Mouse (Mus musculus) inflammation-experienced regulatory T-cells, adult 6 months (primary cell): ENCODE data around the gene Surf6. TPM values are rescaled to one million over a fixed set of nuclear protein-coding genes. Genes with fewer than 3 reads are reported as not detected.

ENCODE experiments used
- ATAC-seq: one replicate; pipeline ENCODE4 v1.8.0; 2017
- polyA plus RNA-seq, 3 experiments: library from polyadenylated mRNA; unstranded; fragments of 100-300 nt; shearing (Covaris generic); gene quantifications; one replicate each; pipeline ENCODE4 v1.2.1; 2017

Gene Surf6
- polyA plus RNA-seq: 10 to 100 TPM; 23.0 to 39.2 (median 33.5) TPM

DNA sequence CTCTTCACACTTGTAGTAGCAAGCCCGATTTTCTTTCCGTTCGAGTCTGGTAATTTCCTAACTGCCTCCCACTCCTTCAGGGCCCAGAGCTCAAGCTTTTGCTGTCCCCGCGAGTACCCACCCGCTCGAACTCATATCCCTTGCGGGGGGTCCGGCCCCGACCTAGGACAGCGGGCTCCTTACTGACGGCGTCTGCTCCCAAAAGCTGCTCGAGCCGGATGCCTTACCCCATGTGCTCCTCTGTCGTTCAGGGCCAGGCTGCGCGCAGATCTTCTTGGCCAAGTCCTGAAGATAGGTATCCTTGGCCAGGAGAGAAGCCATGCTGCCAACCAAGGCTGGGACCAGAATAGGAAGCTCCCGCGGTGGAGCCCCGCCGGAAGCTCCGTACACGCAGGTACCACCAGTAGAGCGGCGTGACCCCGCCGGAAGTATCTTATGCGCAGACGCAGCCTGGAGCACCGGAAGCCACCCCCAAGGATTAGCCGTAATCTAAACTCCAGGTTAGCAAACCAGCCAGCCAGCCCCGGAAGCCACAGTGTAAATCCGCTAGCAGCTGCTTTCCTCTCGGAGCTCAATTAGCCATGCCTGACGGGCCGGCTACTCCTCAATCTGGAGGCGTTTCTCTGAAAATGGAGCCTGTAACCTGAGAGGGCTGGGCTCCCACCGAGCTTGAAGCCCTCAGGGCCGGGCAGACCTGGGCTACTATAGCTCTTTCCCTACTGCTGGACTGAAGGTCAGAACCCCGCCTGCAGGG is at the start of gene Surf6:
Surf6 (minus strand) TSS at position 413 of the 754 bp plus-strand sequence.
- peak; percentile 98 for ATAC-seq

GRCm38 (mm10) chr2:26952193-26952592 is 49.5 kb upstream of the Surf6 start:
- no peak for ATAC-seq

DNA sequence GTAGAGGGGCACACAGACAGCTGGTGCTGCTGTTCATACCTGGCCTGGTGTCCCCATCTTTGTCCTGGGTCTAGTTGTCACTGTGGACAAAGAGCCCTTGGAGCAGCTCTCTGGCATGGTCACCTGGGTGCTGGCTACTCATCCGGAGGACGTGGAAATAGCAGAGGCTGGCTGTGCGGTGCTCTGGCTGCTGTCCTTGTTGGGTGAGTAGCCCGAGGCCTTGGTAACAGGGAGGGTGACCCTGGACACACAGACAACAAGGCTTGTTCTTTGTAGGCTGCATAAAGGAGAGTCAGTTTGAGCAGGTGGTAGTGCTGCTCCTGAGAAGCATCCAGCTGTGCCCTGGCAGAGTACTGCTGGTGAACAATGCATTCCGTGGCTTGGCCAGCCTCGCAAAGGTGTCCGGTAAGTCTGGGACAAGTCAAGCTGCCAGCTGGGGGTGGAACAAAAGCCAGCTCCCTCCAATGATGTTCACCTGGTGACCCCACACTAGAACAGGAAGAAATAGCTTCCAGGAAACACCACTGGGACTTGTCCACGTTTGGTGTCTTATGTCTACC is 48.7 kb upstream of the Surf6 start:
- ATAC-seq: no peak

- ATAC-seq: no peak
Observed at GRCm38 (mm10) chr2:26950411-26950810, 47.7 kb upstream of the Surf6 start.

DNA sequence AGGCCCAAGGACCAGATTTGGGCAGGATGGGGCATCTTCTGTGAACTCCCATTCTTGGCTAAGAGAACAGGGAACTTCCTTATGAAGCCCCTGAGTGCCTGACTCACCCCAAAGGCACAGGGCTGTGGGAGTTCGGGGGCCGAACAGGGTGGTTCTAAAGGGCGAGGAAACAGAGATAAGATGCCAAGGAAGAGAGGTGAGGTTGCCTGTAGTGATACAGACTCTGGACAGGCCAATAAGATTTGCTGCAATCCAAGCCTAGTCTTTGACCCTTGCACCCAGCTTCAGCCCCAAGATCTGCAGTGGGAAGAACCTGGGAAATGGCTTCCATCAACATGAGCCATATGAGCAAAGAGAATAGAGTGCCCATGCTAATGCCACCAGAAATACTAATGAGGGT is 40.6 kb upstream of the Surf6 start:
- no peak for ATAC-seq

DNA sequence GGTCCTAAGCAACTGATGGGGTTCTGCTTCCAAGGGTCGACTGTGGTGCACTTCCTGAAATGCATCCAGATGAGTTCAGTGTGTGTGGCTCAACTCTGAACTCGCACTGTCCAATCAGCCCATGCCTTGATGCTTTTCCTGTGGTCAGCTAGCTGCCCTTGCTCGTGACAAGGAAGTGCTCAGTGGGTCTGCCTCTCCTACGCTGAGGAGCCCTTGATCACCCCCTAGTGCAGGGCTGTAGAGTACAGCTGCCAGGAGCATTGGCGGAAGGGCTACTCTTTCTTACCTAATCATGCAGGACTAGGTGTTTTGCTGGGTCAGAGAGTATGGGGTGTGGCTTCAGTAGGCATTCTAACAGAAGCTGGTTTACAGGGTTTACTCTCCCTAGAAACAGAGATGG is 38.9 kb upstream of the Surf6 start:
- no peak for ATAC-seq

- peak; percentile 25 for ATAC-seq
Observed at GRCm38 (mm10) chr2:26936425-26936824, 33.7 kb upstream of the Surf6 start.

DNA sequence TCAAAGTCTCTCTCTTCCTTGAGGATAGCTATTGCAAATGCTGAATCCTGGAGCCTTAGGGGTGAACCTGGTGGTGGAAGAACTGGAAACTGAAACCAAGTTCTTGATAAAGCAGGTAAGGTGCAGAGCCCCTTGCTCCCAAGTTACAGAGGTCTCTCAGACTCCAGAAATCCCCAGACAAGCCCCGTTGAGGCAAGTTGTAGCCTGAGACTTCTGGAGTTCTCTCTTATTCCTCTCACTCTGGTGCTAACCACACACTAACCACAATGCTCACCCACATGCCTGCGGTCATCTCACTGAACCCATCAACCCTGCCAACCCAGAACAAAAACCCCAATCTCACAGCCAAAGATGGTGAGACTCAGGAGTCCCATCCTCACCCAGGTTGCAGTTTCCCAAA is 32.6 kb upstream of the Surf6 start:
- no peak for ATAC-seq

DNA sequence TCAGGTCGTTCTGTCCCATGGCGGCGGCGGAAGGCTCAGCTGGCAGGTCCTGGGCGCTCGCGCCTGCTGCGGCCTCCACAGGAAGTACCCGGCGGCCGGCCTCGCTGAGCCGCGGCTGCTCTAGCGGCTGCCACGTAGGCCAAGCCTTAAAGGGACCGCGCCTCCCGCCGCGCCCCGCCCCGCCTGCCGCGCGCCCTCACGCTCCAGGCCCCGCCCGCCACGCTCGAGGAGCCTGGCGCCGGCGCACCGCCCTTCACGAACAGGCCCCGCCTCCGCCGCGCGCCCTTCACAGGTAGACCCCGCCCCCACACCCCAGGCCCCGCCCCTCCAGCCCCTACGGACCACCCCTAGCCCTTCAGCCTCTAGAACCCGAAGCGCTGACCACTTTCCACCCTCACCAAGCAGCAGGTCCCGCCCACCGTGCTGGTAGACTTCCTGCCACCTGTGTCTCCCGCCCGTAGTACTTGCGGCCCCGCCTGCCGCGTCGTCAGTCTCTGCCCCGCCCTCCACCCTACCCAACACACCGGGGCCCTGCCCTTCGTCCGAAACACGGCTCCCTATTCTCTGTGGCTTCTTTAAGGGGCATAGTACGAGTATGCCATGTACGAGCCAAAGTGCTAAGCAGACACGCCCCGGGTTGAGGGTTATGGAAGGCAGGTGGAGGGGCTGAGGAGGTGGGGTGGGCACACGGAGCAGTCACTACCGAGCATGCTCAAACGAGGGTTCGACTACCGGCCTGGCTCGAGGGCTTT is 30.8 kb upstream of the Surf6 start, which contains the start of the genes Surf4 and Stkld1:
Surf4 (minus strand) TSS at position 625 of the 752 bp plus-strand sequence.
Stkld1 (plus strand) TSS at position 744 of the 752 bp plus-strand sequence.
- peak; percentile 78 for ATAC-seq

DNA sequence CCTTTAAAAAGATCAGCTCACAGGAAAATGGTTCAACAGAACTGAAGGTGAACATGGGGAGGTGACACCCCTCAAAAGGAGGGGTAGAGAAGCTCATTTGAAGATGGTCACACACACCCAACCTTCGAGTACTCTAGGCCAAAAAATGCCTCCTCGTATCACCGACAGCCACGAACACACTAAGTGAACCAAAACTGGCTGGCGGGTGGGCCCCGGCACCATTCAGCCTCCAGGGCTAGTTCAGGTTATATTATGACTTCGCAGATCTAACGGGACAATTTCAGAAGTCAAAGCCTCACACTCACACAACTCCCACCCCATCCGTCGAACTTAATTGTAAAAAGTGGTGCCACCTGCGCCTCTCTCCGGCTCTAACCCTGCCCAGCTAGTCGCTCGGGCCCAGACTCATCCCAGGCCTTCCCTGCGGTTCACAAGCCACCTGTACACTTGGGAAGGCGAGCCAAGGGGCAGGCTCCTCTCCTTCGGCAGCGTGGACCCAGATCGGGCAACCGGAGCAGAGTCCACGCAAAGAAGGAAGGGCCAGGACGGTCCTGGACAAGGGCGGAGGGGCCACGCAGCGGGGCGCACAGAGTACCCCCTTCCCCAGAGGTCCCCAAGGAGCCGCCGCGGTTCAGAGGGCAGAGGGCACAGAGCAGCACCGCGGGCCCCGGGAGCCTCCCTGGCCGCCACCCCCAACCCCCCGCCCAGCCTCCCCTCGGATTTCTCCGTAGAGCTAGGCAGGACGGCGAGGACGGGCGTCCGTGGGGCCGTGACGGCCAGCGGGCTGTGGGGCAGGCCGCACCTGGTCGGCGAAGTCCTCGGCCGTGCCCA is 30.0 kb upstream of the Surf6 start:
- no peak for ATAC-seq

- peak; percentile 21 for ATAC-seq
Observed at GRCm38 (mm10) chr2:26930390-26930789, 27.7 kb upstream of the Surf6 start.

DNA sequence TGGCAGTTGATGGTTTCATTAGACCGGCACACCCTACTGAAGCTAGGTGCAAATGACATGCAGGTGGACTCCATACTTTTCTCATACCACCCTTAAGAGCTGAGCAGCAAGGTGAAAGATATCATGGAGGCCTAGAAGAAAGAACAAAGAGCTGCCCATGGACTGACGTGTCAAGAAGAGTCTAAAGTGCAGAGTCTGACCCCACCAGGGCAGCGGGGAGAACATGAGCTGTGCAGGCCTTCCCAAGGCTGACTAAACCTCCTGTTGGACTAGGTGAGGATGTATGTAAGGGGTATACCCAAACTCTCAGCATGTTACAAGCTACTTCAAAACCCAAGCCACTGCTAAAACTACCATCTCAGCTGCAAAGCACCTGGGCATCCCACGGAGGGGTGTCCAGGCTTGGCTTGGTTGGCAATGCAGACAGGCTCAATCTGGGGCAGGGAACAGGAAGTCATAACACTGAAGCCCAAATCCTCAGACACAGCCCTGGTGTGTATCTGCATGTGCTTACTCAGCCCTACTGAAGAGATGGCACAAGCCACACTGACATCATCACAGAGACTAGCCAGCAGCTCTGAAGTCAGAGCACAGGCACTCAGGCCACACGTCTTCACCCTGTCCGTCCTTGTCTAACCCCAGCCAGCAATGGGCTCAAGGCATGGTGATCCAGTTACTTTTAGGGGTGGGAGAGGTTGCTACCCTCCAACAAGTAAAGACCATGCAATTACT is 25.2 kb upstream of the Surf6 start:
- ATAC-seq: no peak

- ATAC-seq: no peak
Observed at GRCm38 (mm10) chr2:26921784-26922183, 19.1 kb upstream of the Surf6 start.

DNA sequence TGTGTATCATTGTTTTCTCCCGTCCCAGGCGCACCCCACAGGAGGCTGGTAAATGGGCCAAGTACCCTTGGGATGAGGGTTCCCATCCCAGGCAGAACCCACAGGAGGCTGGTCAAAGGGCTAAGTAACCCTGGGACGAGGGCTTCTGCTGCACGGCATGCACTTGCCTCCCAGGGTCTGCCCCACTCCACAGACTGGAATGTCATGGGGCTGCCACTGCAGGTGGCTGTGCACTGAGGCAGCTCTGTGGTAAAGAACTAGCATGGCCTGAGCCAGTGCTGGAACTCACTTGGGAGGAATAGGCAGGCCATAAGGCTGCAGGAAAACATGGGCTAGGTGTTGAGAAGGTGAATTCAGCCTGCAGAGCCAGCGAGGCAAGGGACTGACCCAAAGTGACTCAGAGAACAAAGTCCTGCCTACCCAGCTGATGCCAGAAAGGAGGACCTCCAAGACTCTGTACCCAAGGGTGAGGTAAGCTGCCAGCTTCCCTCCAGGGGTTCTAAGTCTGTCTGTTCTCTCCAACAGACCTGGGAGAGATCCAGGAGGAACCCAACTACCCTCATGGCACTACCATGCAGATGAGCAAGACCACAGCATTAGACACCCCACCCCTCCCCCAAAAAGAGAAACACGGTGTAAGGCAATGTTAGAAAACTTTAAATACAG is 17.6 kb upstream of the Surf6 start:
- ATAC-seq: no peak

- no peak for ATAC-seq
Observed at GRCm38 (mm10) chr2:26919684-26920083, 17.0 kb upstream of the Surf6 start.

DNA sequence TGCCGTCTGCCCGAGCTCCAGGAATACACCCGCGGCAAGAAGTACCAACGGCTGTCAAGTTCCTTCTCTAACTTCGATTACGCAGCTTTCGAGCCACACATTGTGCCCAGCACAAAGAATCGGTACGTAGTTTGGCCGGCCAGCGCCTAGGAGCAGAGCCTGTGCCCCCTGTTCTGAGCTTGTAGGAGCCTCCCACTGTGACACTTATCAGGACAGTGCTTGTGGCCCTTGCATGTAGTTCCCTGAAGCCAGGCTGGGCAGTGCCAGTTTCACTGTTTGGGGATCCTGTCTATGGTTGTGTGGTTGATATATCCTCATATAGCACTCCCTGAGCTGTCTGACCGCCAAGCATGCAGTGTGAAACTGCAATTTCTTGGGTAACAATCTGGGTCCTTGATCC is 14.1 kb upstream of the Surf6 start:
- ATAC-seq: no peak

GRCm38 (mm10) chr2:26915927-26916728 is 13.4 kb upstream of the Surf6 start, which contains the start of the genes Surf2 and Surf1:
TSS of gene Surf2 (plus strand) at chr2:26916367.
TSS of gene Surf1 (minus strand) at chr2:26916530.
- peak; percentile 94 for ATAC-seq

DNA sequence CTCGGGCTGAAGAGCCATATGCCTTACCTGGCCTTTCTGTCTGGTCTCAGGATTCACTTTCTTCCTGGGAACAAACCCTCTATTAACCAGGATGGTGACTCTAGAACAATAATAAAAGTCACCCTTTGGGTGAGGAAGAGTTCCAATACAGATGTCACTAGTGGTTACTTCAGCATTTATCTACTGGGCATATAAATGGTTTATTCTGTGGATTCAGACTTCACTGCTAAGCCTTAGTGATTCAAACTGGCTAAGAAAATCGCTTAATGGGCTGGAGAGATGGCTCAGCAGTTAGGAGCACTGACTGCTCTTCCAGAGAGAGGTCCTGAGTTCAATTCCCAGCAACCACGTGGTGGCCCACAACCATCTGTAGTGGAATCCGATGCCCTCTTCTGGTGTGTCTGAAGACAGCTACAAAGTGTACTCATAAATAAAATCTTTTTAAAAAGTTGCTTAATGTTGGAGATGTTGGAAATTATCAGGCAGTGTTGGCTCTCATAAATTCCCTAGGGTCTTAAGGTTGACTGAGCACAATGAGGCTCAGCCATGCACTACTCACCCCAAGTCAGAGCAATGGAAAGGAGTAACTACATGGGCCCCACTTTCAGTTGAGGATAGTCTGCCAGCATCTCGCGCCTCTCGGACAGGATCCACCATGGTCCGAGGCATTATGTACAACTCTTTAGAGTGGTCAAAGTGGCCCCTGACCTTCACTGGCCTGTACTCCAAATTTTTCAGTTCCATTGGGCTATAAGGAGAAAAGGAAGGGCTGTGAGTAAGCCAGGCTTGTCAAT is 11.7 kb upstream of the Surf6 start:
- ATAC-seq: no peak

DNA sequence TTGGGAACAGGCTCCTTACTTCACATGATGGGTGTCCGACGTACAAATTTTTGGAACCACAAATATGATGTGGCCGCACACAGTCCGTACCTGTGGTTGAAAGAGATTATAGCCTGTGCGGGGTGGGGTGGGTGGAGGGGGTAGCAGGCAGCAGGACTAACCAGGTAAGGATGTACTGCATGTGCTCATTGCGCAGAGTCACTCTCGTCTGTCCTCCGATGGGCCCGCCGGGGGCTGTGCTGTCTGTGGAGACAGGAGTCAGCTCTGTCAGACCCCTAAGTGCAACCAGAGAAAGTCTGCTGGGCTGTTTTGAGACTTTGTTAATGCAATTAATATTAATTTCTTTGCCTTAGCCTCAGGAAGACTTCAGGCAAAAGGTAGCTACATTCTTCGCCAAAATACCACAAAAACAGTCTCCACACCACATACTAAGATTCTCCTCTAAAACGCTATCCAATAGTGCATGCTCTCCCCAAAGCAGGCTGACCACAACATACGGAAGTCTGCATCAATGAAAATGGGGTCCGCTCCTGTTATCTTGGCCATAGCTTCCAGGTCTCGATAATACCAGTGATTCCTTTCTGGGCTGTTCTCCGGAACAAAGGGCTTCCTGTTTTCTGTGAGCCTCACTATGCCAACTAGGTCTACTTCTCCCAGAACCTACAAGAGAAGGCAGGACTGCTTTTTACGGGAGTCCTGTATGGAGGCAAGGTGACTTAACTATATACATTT is 10.9 kb upstream of the Surf6 start:
- no peak for ATAC-seq
